Mouse (Mus musculus): ENCODE measurements around the gene Wnt6.

Gene Wnt6

GRCm38 (mm10) chr1:74775816-74776215 is 4.1 kb downstream of the Wnt6 start:
- peak; percentile 55 to 67 for DNase-seq

- DNase-seq = no peak
Measured at GRCm38 (mm10) chr1:74778934-74779486, 7.3 kb downstream of the Wnt6 start.

- DNase-seq = peak in 1 of 2 experiments; percentile 54
Measured at GRCm38 (mm10) chr1:74782045-74782444, 10.4 kb downstream of the Wnt6 start.

- DNase-seq = no peak
Measured at GRCm38 (mm10) chr1:74783554-74783953, 11.9 kb downstream of the Wnt6 start.

- peak; percentile 73 to 85 for DNase-seq
Measured at GRCm38 (mm10) chr1:74784041-74784759, 12.5 kb downstream of the Wnt6 start.

- DNase-seq = peak; percentile 83 to 87
Measured at GRCm38 (mm10) chr1:74787846-74788245, 16.2 kb downstream of the Wnt6 start.

- DNase-seq = no peak
Measured at GRCm38 (mm10) chr1:74788603-74789176, 17.0 kb downstream of the Wnt6 start.

- DNase-seq = no peak
Measured at GRCm38 (mm10) chr1:74790095-74790494, 18.4 kb downstream of the Wnt6 start.

- DNase-seq = peak in 1 of 2 experiments; percentile 37
Measured at GRCm38 (mm10) chr1:74791249-74791648, 19.6 kb downstream of the Wnt6 start, which contains the start of gene Wnt10a. Wnt10a (plus strand) TSS chr1:74791516.

GRCm38 (mm10) chr1:74792831-74793660 is 21.4 kb downstream of the Wnt6 start:
- DNase-seq = no peak

- DNase-seq = peak; percentile 57 to 69
Measured at GRCm38 (mm10) chr1:74794487-74795144, 22.9 kb downstream of the Wnt6 start.

GRCm38 (mm10) chr1:74795145-74795529 is 23.4 kb downstream of the Wnt6 start:
- DNase-seq = peak in 1 of 2 experiments; percentile 31

- DNase-seq = peak; percentile 77 to 84
Measured at GRCm38 (mm10) chr1:74797459-74797858, 25.8 kb downstream of the Wnt6 start.

GRCm38 (mm10) chr1:74800424-74800888 is 28.8 kb downstream of the Wnt6 start:
- DNase-seq = peak; percentile 31 to 42

- no peak for DNase-seq
Measured at GRCm38 (mm10) chr1:74801631-74802140, 30.0 kb downstream of the Wnt6 start.

- peak; percentile 83 to 89 for DNase-seq
Measured at GRCm38 (mm10) chr1:74802795-74803656, 31.3 kb downstream of the Wnt6 start.

- no peak for DNase-seq
Measured at GRCm38 (mm10) chr1:74804211-74804870, 32.6 kb downstream of the Wnt6 start.

GRCm38 (mm10) chr1:74805340-74805835 is 33.7 kb downstream of the Wnt6 start:
- DNase-seq = no peak

GRCm38 (mm10) chr1:74805843-74806242 is 34.2 kb downstream of the Wnt6 start:
- no peak for DNase-seq

Data from kidney, postnatal 4 days (tissue).